Mouse (Mus musculus): ENCODE measurements at regions not wholly inside any gene's neighbourhood (a gene's known extent, or its start where the extent isn't known, plus 50 kb on each side); places are given as distances from the start of the nearest gene placed in this dataset.
A peak's percentile ranks its signal among the peaks of the same experiment; 100 is the strongest.

GRCm38 (mm10) chr15:59785981-59786380 is 230.4 kb downstream of the 4933412E24Rik start:
- no peak for DNase-seq

DNA sequence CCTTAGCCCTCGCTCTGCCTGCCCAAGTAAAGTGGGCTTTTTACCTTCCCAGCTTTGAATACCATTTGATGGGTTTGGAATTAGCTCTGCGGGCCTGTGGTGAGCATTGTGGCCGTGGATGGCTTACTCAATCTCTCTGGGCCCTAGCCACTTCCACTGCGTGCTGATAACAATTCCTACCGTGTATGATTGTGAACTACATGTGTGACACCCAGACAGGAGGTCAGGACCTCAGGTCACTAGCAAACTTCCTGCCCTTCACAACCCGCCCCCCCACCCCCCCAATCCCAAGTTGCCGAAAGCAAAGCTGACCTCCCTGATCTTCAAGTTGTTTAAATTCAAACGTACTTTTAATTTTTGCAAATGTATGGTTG is 231.9 kb downstream of the 4933412E24Rik start:
- no peak for DNase-seq

GRCm38 (mm10) chr15:59783782-59784555 is 232.4 kb downstream of the 4933412E24Rik start:
- peak; percentile 62 for DNase-seq

DNA sequence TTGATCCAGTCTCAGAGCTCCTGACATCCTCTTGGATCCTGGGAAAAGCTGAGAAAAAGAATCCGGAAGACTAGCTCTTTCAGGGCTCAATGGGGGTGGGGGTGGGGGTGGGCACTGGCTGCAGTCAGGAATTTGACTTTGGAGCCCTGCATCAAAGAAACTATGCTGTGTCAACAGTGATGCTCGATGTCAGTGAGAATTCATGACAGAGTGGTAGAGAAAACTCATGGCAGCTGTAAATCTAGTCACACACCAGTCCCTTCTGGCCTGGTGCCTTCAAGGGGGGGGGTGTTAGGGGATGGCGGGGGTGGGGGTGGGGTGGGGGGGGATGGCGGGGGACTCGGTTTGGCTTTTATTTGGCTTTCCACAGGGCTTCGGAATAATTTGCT is 233.0 kb downstream of the 4933412E24Rik start:
- no peak for DNase-seq

DNA sequence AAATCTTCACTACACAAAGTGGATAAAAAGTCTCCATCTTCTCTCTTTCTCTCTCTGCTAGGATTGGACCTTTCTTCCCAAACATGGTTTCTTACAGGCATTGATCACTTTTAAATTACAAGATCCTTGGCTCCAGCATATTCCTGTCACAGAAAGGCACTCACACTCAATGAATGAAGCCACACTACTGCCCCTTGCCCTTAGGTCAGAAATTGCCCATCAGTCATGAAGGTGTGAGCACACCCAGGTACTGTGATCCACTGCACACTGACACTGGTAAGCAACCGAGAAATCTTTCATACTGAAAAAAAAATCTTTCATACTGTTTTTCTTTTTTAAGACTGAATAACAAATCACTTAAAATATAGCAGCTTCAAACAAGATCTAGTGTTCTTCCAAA is 235.9 kb downstream of the 4933412E24Rik start:
- no peak for DNase-seq

- peak; percentile 78 for DNase-seq
Observed at GRCm38 (mm10) chr15:59777307-59777871, 239.0 kb downstream of the 4933412E24Rik start.

- DNase-seq, result no peak
Observed at GRCm38 (mm10) chr15:59775781-59776180, 240.6 kb downstream of the 4933412E24Rik start.

DNA sequence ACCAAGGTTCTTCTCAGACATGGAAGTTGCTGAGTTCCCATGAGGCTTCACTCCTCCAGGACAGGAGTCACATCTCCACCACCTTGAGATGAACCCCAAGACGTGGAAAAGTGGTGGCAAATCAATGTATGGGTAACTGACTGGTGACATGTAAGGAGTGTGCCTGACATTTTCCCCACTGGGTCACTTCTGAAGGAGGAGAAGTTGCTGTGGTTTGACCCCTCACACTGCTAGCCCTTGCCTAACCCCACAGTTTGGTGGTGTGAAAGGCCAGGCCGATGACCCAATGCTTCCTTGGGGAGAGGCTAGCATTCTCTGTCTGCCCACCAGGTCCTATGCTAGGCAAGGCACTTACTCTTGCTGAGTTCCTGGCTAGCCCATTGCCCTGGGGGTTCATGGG is 242.4 kb downstream of the 4933412E24Rik start:
- no peak for DNase-seq

- DNase-seq, result no peak
Observed at GRCm38 (mm10) chr15:59772595-59772994, 243.8 kb downstream of the 4933412E24Rik start.

DNA sequence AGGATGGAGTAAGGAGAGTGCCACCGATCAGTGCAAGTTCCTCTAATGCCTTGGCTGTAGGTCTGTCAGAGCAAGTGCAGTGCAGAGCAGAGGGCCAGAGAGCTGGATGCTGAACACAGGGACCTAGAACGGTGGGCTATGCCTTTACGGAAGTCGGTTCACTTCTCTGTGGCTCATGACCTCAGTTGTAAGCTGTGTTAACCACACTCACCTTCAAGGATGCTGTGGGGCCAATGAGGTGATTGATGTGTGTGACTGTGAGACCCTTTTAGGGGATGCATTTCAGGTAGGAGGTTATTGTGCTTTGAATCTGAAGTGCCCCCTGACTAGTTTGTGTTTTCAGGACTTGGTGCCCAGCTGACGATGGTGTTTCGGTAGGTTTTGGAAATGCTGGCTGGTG is 254.4 kb downstream of the 4933412E24Rik start:
- no peak for DNase-seq

DNA sequence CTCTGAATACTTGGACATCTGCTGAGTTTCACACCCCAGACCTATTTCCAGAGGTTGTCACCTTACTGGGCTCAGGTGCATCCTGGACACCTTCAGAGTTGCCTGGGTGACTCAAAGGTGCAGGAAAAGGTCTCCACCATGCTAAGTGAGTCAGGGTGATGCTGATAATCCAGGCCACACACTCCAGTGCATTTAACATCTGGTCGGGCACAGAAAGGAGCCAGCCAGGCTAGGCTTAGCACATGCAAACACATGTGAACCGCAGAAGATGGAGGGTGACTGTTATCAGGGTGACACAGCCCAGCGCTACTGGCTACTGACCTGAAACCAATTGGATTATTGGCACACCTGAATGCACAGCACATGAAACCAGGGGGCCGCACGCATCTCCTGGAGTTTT is 255.9 kb downstream of the 4933412E24Rik start:
- no peak for DNase-seq

DNA sequence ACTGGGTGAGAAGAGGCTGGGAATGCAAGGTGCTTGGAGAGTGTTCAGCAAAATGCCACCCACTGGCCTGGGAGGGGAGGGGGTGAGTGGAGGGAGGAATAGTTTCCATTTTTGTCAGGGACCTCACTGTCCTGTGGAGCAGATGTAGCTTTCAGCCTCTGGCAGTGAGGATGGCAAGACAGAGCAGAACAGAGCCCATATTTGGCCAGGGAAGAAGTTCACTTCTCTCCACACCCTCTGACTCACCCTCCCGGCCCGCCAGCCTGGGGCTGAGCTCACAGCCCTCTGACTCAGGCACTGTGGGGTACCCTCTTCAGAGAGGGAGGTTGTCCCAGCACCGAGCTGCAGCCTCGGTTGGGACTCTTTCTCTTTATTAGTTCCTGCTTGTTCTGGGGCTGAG is 256.8 kb downstream of the 4933412E24Rik start:
- DNase-seq, result no peak

- DNase-seq, result no peak
Observed at GRCm38 (mm10) chr15:59758971-59759370, 257.4 kb downstream of the 4933412E24Rik start.

DNA sequence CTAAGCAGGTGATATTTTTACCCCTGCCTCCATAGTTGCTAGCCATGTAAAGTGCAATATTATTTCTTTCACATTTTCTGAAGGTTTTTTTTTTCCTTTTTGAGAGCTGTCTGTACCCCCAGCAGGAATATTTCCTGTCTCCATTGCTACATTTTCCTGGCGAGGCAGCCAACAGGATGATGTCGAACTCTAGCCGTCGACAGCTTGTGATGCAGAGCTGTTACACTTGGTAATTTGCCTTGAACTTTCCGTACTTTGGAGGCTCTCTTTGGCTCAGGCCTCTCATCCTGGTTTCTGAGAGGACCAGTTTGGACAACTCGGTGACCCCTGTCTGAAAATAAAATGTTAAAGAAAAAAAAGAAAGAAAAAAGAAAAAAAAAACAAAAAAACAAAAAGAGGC is 260.3 kb downstream of the 4933412E24Rik start:
- DNase-seq, result no peak

GRCm38 (mm10) chr15:59754906-59755305 is 261.5 kb downstream of the 4933412E24Rik start:
- DNase-seq, result no peak

GRCm38 (mm10) chr15:59752277-59752676 is 264.1 kb downstream of the 4933412E24Rik start:
- DNase-seq, result no peak

GRCm38 (mm10) chr15:59746290-59746689 is 270.1 kb downstream of the 4933412E24Rik start:
- DNase-seq, result peak; percentile 46

DNA sequence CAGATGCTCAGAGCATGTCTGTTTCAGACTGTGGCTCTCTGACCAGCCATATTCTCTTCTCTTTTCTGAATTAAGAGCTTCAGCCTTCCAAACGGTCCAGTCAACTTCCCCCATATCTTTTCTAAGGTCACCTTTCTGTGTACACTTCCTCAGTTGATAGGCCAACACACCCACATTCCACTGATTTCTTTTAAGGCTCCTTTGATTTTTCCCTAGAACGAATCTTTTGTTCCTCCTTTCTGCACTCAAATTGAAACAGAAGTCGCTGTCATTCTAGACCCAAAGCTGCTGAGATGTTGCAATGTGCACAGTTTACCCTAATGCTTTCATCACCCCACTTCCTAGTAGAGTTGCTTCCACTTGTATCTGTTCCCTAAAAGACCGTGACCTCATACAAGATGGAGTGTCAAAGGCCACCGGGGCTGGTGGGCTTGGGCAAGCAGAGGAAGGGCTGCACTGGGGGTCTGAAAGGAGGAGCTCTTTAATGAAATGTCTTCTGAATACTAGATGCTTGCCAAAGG is 271.9 kb downstream of the 4933412E24Rik start:
- no peak for DNase-seq

DNA sequence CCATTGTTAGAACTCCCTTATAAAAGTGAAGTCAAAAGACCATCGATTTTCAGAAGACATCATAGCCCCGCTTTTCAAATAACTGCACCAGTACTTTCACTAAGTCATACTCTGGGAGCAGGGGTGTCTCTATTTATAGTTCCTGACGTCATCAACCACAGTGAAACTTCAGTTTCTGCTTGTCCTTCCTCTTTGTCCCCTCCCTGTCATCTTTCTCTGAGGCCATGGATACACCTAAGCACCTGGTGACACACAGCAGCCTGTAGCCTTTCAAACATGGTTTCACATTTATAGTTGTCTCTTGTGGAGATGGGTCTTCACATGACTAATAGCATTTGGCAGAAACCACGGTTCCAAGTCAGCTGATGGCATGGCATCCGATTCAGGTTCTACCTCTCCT is 277.2 kb downstream of the 4933412E24Rik start:
- no peak for DNase-seq

GRCm38 (mm10) chr15:59737247-59737646 is 279.2 kb downstream of the 4933412E24Rik start:
- DNase-seq, result no peak

GRCm38 (mm10) chr15:59734376-59734775 is 282.0 kb downstream of the 4933412E24Rik start:
- no peak for DNase-seq

GRCm38 (mm10) chr15:59733932-59734331 is 282.5 kb downstream of the 4933412E24Rik start:
- DNase-seq, result no peak

GRCm38 (mm10) chr15:59733031-59733810 is 283.2 kb downstream of the 4933412E24Rik start:
- peak; percentile 40 for DNase-seq

DNA sequence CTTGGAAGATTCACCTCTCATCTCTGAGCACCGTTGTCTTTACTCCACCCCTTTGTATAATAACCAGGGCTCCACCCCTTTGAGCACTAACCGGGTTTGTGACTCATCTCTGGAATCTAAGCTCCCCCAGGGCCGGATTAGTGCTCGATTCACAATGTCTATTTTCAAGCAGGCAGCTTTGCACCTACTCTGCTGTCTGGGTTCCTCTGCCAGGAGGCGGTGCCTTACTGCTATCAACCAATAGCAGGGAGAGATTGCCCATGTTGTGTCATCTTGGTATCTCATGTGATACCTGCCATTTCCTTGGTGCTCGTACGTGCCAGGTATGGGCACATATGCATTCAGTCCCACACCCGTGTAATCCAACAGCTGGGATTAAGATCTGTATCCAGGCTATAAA is 285.3 kb downstream of the 4933412E24Rik start:
- DNase-seq, result no peak

Data from kidney, adult 11 months (tissue).